Mouse (Mus musculus): Measurements from ENCODE around the gene Gtdc1. TPM values are rescaled to one million over a fixed set of nuclear protein-coding genes. Genes with fewer than 3 reads are reported as not detected.

The Gtdc1 gene
- total and polyA plus RNA-seq, 2 experiments: 2.9 to 9.3 TPM

DNA sequence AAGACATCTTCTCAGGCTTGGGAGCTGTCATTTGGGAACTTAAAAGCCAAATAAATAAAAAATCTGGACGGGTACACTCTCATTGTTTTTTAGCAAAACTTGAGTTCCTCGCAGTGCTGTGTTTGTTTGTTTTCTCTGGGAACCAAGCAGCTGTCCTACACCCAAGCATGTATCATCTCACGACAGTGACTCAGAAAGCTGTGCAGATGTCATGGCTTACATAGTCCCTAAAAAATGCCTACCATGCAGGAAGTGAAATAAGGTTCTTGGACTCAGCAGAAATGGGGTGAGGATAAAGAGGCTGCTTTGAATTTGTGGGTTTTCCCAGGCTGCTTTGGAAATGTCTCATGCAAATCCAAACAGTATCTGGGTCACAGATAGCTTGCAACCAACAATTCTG lies 28.8 kb upstream of the Gtdc1 start:
- WGBS: 50% methylated on average over 3 of the region's 3 CpGs
- H3K27me3 ChIP-seq (ENCODE audit: control insufficient read depth, insufficient read depth, low read length): no peaks in the 10 kb centered on the region
- H3K27ac ChIP-seq (replicated peaks; ENCODE audit: insufficient read depth, low read depth, low read length): no peak overlapping the region
- peaks cover 17% of the 10 kb centered on the region; the same call in 1 of the 2 replicates for H3K4me1 ChIP-seq (ENCODE audit: control insufficient read depth, insufficient read depth, low read length)
- DNase-seq (ENCODE audit: extremely low read depth, low read depth, low spot score): peak; percentile 54
- no peaks in the 10 kb centered on the region for H3K36me3 ChIP-seq (ENCODE audit: control insufficient read depth, insufficient read depth, low read length)
- H3K4me3 ChIP-seq (ENCODE audit: insufficient read depth, low read depth, low read length): no peak overlapping the region
- H3K9ac ChIP-seq (ENCODE audit: low read depth, low read length): no peak overlapping the region
- no peak for TF ChIP-seq CTCF (IDR thresholded peaks at IDR 0.05; ENCODE audit: low read depth, low read length)
- TF ChIP-seq POLR2A (IDR thresholded peaks at IDR 0.05; ENCODE audit: extremely low read depth, insufficient read depth, low read length): no peak
- H3K79me2 ChIP-seq (ENCODE audit: control insufficient read depth, insufficient read depth, low read length): no peaks in the 10 kb centered on the region

DNA sequence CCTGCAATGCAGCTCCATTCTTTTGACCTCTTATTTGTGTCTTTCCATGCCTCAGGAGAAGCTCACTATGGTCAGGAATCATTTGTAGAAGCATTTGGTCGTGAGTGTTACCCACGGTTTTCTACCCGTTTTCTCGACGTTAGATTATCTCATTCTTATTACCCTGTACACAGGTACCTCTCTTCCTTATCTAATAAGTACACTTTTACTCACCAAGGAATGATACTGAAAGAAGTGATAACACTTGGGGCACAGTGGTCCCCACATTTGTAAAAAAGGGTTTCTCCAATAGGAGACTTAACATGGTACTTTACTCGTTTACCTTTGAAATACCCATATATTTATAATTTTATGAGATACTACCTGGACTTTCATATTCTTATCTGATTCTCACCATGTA lies 28.0 kb upstream of the Gtdc1 start:
- DNase-seq (ENCODE audit: extremely low read depth, low read depth, low spot score): no peak
- Histone ChIP-seq H3K9ac (ENCODE audit: low read depth, low read length) (no peak overlapping the region), H3K27ac (replicated peaks; ENCODE audit: insufficient read depth, low read depth, low read length) (no peak overlapping the region), H3K4me3 (ENCODE audit: insufficient read depth, low read depth, low read length) (no peak overlapping the region), H3K79me2 (ENCODE audit: control insufficient read depth, insufficient read depth, low read length) (no peaks in the 10 kb centered on the region), H3K27me3 (ENCODE audit: control insufficient read depth, insufficient read depth, low read length) (no peaks in the 10 kb centered on the region), H3K4me1 (ENCODE audit: control insufficient read depth, insufficient read depth, low read length) (peaks cover 17% of the 10 kb centered on the region; the same call in 1 of the 2 replicates), H3K36me3 (ENCODE audit: control insufficient read depth, insufficient read depth, low read length) (no peaks in the 10 kb centered on the region)
- TF ChIP-seq CTCF (IDR thresholded peaks at IDR 0.05; ENCODE audit: low read depth, low read length) (no peak), POLR2A (IDR thresholded peaks at IDR 0.05; ENCODE audit: extremely low read depth, insufficient read depth, low read length) (no peak)
- WGBS: 95% methylated on average over 6 of the region's 6 CpGs

DNA sequence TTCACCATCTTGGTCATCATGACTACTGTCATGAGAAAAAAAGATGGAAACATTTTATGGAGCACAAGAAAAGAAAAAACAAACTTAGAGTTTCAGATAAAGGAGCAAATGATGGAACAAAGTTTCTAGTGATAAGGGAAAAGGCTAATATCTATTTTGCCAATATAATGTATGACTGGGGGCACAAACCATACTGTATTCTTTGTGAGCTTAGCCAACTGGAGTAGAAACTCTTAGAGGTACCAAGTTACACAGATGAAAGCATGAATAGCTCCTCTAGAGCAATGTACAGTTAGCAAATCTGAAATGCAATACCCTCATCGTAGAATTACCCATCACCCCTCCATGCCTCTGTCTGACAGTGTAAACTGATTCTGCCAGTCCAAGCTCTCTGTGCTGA lies 26.7 kb upstream of the Gtdc1 start:
- Histone ChIP-seq H3K27ac (replicated peaks; ENCODE audit: insufficient read depth, low read depth, low read length) (no peak overlapping the region), H3K79me2 (ENCODE audit: control insufficient read depth, insufficient read depth, low read length) (no peaks in the 10 kb centered on the region)

DNA sequence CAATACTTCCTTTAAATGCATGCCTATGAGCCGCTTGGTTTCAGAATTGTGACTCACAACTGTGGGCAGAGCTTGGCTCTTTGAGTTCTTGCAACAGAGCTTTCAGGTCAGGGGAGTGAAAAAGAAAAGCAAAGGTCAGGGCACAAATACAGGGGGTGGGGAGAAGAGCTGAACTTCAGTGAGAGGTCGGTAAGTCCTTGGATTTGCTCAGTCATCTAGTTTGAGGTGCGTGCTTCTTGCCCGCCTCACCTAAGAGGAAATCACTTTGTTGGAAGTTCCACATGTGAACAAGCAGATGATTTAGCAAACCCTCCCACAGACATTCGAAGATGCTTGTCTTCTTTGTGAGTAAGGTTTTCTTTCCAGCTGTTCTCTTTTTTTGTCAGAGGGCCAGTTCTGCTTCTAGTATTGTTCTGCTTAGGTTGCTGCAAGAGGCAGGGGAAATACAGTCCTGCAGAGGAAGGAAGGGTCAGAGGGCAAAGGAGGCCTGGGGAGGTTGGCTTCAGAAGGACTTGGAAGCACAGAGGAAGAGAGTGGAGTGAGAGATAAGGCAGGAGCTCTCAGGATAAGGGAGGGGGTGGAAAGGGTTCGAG lies 25.5 kb upstream of the Gtdc1 start:
- Histone ChIP-seq H3K36me3 (ENCODE audit: control insufficient read depth, insufficient read depth, low read length) (no peaks in the 10 kb centered on the region), H3K79me2 (ENCODE audit: control insufficient read depth, insufficient read depth, low read length) (no peaks in the 10 kb centered on the region), H3K27me3 (ENCODE audit: control insufficient read depth, insufficient read depth, low read length) (no peaks in the 10 kb centered on the region), H3K4me3 (ENCODE audit: insufficient read depth, low read depth, low read length) (peak overlapping the region; percentile 36), H3K9ac (ENCODE audit: low read depth, low read length) (no peak overlapping the region; the same call in 1 of the 2 replicates), H3K4me1 (ENCODE audit: control insufficient read depth, insufficient read depth, low read length) (peaks cover 17% of the 10 kb centered on the region; the same call in 1 of the 2 replicates), H3K27ac (replicated peaks; ENCODE audit: insufficient read depth, low read depth, low read length) (peak overlapping the region; percentile 48)
- WGBS: 8% methylated on average over 6 of the region's 6 CpGs
- DNase-seq (ENCODE audit: extremely low read depth, low read depth, low spot score): peak; percentile 97
- TF ChIP-seq CTCF (IDR thresholded peaks at IDR 0.05; ENCODE audit: low read depth, low read length) (no peak), POLR2A (IDR thresholded peaks at IDR 0.05; ENCODE audit: extremely low read depth, insufficient read depth, low read length) (no peak)

More for the DNA sequence above, 26.7 kb upstream of the Gtdc1 start:
- Histone ChIP-seq H3K4me1 (ENCODE audit: control insufficient read depth, insufficient read depth, low read length) (peaks cover 17% of the 10 kb centered on the region; the same call in 1 of the 2 replicates), H3K36me3 (ENCODE audit: control insufficient read depth, insufficient read depth, low read length) (no peaks in the 10 kb centered on the region), H3K9ac (ENCODE audit: low read depth, low read length) (no peak overlapping the region), H3K27me3 (ENCODE audit: control insufficient read depth, insufficient read depth, low read length) (no peaks in the 10 kb centered on the region), H3K4me3 (ENCODE audit: insufficient read depth, low read depth, low read length) (no peak overlapping the region)
- DNase-seq (ENCODE audit: extremely low read depth, low read depth, low spot score): no peak
- WGBS: 60% methylated on average over 1 of the region's 1 CpGs
- TF ChIP-seq POLR2A (IDR thresholded peaks at IDR 0.05; ENCODE audit: extremely low read depth, insufficient read depth, low read length) (no peak), CTCF (IDR thresholded peaks at IDR 0.05; ENCODE audit: low read depth, low read length) (no peak)

DNA sequence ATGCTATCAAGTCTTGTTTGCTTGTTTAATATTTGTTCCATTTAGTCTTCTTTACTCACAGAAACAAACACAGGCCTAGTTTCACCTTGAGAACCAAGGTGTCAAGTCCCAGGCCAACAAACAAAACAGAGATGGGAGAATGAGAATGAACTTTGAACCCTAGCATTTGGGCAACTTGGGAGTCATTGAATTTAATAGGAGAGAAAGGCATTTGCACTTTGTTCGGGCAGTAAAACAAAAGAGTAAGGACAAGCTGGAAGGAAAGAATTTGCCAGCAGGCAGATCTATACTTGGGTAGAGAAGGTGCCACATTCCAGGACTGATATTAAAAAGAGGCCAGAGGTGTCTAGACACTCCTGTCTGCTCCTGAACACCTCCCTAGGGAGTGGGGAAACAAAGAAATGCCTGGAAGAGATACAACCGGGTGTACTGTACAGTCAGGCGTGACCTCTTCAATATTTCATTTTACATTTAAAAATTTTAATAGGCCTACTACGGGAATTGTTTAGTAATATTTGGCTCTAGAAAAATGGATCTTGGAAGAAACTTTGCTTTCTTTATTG lies 24.3 kb upstream of the Gtdc1 start:
- peak overlapping the region; percentile 65 for H3K27ac ChIP-seq (replicated peaks; ENCODE audit: insufficient read depth, low read depth, low read length)
- WGBS: 53% methylated on average over 4 of the region's 4 CpGs
- DNase-seq (ENCODE audit: extremely low read depth, low read depth, low spot score): peak; percentile 90

DNA sequence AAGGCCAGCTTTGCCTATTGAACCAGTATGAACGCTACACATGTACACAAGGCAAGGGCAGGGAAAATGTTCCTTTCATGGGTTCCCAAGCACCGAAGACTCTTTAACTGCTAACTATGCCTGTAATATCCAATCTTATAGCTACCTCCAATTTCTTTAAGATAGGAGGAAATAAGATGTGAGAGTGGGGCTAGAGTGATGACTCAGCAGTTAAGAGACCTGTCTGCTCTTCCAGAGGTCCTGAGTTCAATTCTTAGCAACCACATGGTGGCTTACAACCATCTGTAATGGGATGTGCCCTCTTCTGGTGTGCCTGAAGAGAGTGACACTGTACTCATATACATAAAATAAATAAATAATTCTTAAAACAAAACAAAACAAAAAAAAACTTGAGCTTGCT lies 17.2 kb upstream of the Gtdc1 start:
- Histone ChIP-seq H3K36me3 (ENCODE audit: control insufficient read depth, insufficient read depth, low read length) (no peaks in the 10 kb centered on the region), H3K27ac (replicated peaks; ENCODE audit: insufficient read depth, low read depth, low read length) (no peak overlapping the region), H3K4me1 (ENCODE audit: control insufficient read depth, insufficient read depth, low read length) (no peaks in the 10 kb centered on the region), H3K79me2 (ENCODE audit: control insufficient read depth, insufficient read depth, low read length) (no peaks in the 10 kb centered on the region), H3K27me3 (ENCODE audit: control insufficient read depth, insufficient read depth, low read length) (no peaks in the 10 kb centered on the region), H3K4me3 (ENCODE audit: insufficient read depth, low read depth, low read length) (no peak overlapping the region), H3K9ac (ENCODE audit: low read depth, low read length) (no peak overlapping the region)
- no peak for DNase-seq (ENCODE audit: extremely low read depth, low read depth, low spot score)
- no peak for TF ChIP-seq POLR2A (IDR thresholded peaks at IDR 0.05; ENCODE audit: extremely low read depth, insufficient read depth, low read length)
- no peak for TF ChIP-seq CTCF (IDR thresholded peaks at IDR 0.05; ENCODE audit: low read depth, low read length)
- 96% methylated on average over 2 of the region's 2 CpGs for WGBS

More for the DNA sequence above, 24.3 kb upstream of the Gtdc1 start:
- Histone ChIP-seq H3K4me3 (ENCODE audit: insufficient read depth, low read depth, low read length) (no peak overlapping the region), H3K9ac (ENCODE audit: low read depth, low read length) (no peak overlapping the region), H3K27me3 (ENCODE audit: control insufficient read depth, insufficient read depth, low read length) (no peaks in the 10 kb centered on the region), H3K4me1 (ENCODE audit: control insufficient read depth, insufficient read depth, low read length) (peaks cover 17% of the 10 kb centered on the region; the same call in 1 of the 2 replicates), H3K36me3 (ENCODE audit: control insufficient read depth, insufficient read depth, low read length) (no peaks in the 10 kb centered on the region), H3K79me2 (ENCODE audit: control insufficient read depth, insufficient read depth, low read length) (no peaks in the 10 kb centered on the region)
- TF ChIP-seq CTCF (IDR thresholded peaks at IDR 0.05; ENCODE audit: low read depth, low read length) (no peak), POLR2A (IDR thresholded peaks at IDR 0.05; ENCODE audit: extremely low read depth, insufficient read depth, low read length) (no peak)
